ENCODE assay signal across 47 mouse cellular contexts in genomic region chr5:38288476-38288875, GRCm38 (mm10). TPM values are rescaled to one million over a fixed set of nuclear protein-coding genes. Genes with fewer than 3 reads are reported as not detected.
"Had no signal": no experiment of that assay in that cellular context is flagged by ENCODE, and none has a peak within 500 bp of the region (broad histone marks: within the 10 kb centered on the region; RNA-seq: fewer than 3 reads in every experiment).

No protein-coding gene starts in this region.

- H3K4me3 ChIP-seq: heart, embryonic 13.5 days; heart, embryonic 15.5 days; hindbrain, embryonic 10.5 days; hindbrain, embryonic 12.5 days; hindbrain, embryonic 13.5 days; hindbrain, embryonic 15.5 days; intestine, embryonic 15.5 days; kidney, embryonic 15.5 days; layer of hippocampus, adult 2 months; left cerebral cortex, adult 2 months had no signal

- H3K4me1 ChIP-seq: heart, embryonic 13.5 days; heart, embryonic 15.5 days; hindbrain, embryonic 12.5 days; hindbrain, embryonic 13.5 days; hindbrain, embryonic 15.5 days; intestine, embryonic 15.5 days; kidney, embryonic 15.5 days had no signal

- DNase-seq: heart, postnatal 10 days; heart, postnatal 14 days; heart, postnatal 36 days; heart, postnatal 4 days; kidney, adult 11 months; kidney, adult 18-20 months; kidney, adult 2 months; kidney, adult 8-10 months; kidney, adult 9 months; kidney, postnatal 10 days; kidney, postnatal 14 days; kidney, postnatal 25 days; kidney, postnatal 36 days; kidney, postnatal 4 days; layer of hippocampus, adult 9-11 months; layer of hippocampus, postnatal 36 days had no signal

- H3K27ac ChIP-seq: heart, embryonic 13.5 days; heart, embryonic 15.5 days; hindbrain, embryonic 10.5 days; hindbrain, embryonic 12.5 days; hindbrain, embryonic 13.5 days; hindbrain, embryonic 14.5 days; hindbrain, embryonic 15.5 days; hindbrain, postnatal 0 days; intestine, embryonic 15.5 days; kidney, embryonic 15.5 days; kidney, postnatal 0 days; layer of hippocampus, adult 2 months; left cerebral cortex, adult 2 months had no signal

- H3K36me3 ChIP-seq: heart, embryonic 13.5 days; heart, embryonic 15.5 days; hindbrain, embryonic 10.5 days; hindbrain, embryonic 12.5 days; hindbrain, embryonic 13.5 days; hindbrain, embryonic 15.5 days; intestine, embryonic 15.5 days; kidney, embryonic 15.5 days had no signal

- H3K9ac ChIP-seq: heart, embryonic 13.5 days; heart, embryonic 15.5 days; hindbrain, embryonic 12.5 days; hindbrain, embryonic 13.5 days; hindbrain, embryonic 14.5 days; hindbrain, embryonic 15.5 days; intestine, embryonic 15.5 days; kidney, embryonic 15.5 days had no signal

- H3K27me3 ChIP-seq: heart, embryonic 13.5 days; heart, embryonic 15.5 days; hindbrain, embryonic 12.5 days; hindbrain, embryonic 13.5 days; hindbrain, embryonic 15.5 days; intestine, embryonic 15.5 days; kidney, embryonic 15.5 days had no signal

RNA-seq across cellular contexts. Expression of gene Otop1, which starts 12.7 kb away (rescaled TPM):
- total RNA-seq: hematopoietic stem cell, adult 5-6 weeks; layer of hippocampus, adult 8-10 months; layer of hippocampus, postnatal 25 days; layer of hippocampus, postnatal 36 days; left cerebral cortex, adult 18-20 months; left cerebral cortex, adult 2 months; left cerebral cortex, adult 8-10 months had no signal
- polyA plus RNA-seq: heart, embryonic 13.5 days; heart, embryonic 14.5 days; heart, embryonic 15.5 days; heart, embryonic 16.5 days; heart, postnatal 0 days; hindbrain, embryonic 11.5 days; hindbrain, embryonic 13.5 days; hindbrain, embryonic 14.5 days; hindbrain, embryonic 16.5 days; inflammation-experienced regulatory T-cells, adult 6 months; intestine, embryonic 14.5 days; intestine, embryonic 15.5 days; intestine, embryonic 16.5 days; intestine, postnatal 0 days; kidney, embryonic 14.5 days; kidney, embryonic 15.5 days; kidney, embryonic 16.5 days; kidney, postnatal 0 days had no signal

RNA-seq across cellular contexts. Expression of gene Drd5, which starts 30.7 kb away (rescaled TPM):
- total RNA-seq: heart, postnatal 10 days; heart, postnatal 14 days; heart, postnatal 25 days; heart, postnatal 36 days; heart, postnatal 4 days; hematopoietic stem cell, adult 5-6 weeks had no signal
- polyA plus RNA-seq: heart, embryonic 13.5 days; heart, embryonic 14.5 days; heart, embryonic 15.5 days; heart, postnatal 0 days; hindbrain, embryonic 10.5 days; hindbrain, embryonic 11.5 days; intestine, embryonic 14.5 days; intestine, embryonic 15.5 days; intestine, embryonic 16.5 days; intestine, postnatal 0 days; kidney, adult 2 months; kidney, embryonic 14.5 days; kidney, embryonic 15.5 days; kidney, embryonic 16.5 days; kidney, postnatal 0 days; large intestine, adult 2 months had no signal
